Mouse (Mus musculus): ENCODE measurements around the gene Nav3. TPM values are rescaled to one million over a fixed set of nuclear protein-coding genes. Genes with fewer than 3 reads are reported as not detected.

The Nav3 gene
- polyA plus RNA-seq, 1 experiment from 2014 or later: 3.3 TPM

DNA sequence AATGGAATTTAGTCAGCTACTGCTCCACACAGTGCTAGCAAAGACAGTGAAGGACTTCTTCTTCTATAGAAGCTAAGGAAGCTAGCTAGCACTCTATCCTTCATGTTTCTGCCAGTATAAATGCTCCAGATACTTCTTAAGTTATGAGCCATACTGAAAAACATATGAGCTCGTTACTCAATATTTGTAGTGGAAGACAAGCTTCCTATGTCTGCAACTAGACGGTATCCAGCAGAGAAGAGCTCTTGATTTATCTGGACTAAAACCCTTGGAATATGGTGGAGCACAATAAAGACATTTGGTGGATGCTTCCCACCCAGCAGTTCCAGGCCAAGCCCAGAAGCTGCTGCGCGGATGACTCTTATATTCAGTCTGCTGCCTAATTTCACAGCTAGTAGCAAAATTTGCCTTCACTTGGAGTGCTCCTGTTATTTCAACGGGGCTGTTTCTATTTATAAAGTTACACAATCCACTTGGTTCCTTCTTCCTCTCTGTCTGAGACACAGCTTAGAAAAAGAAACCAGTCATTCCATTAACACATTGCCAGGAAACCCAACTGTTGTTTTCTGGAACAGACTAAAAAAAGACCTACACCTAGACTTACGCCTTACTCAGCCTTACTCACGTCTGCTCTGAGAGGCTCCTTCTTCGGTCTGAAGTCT lies 470.0 kb downstream of the Nav3 start:
- Histone ChIP-seq H3K36me3 (ENCODE audit: control insufficient read depth, insufficient read depth, low read length) (no peaks in the 10 kb centered on the region), H3K9ac (replicated peaks; ENCODE audit: low read depth, low read length) (no peak overlapping the region), H3K4me3 (ENCODE audit: low read depth, low read length) (no peak overlapping the region), H3K27me3 (ENCODE audit: control insufficient read depth, insufficient read depth, low read length) (no peaks in the 10 kb centered on the region), H3K9me3 (ENCODE audit: control insufficient read depth, low read depth, low read length) (no peaks in the 10 kb centered on the region), H3K4me2 (replicated peaks; ENCODE audit: low read depth, low read length) (no peak overlapping the region), H3K4me1 (ENCODE audit: control insufficient read depth, insufficient read depth, low read length) (no peaks in the 10 kb centered on the region), H3K27ac (ENCODE audit: low read length) (no peak overlapping the region)
- WGBS: 81% methylated on average over 8 of the region's 8 CpGs
- ATAC-seq (ENCODE audit: insufficient number of reproducible peaks, insufficient read depth, low FRiP score, low read depth): no peak

- Histone ChIP-seq H3K9ac (replicated peaks; ENCODE audit: low read depth, low read length) (no peak overlapping the region), H3K9me3 (ENCODE audit: control insufficient read depth, low read depth, low read length) (no peaks in the 10 kb centered on the region), H3K4me2 (replicated peaks; ENCODE audit: low read depth, low read length) (no peak overlapping the region), H3K4me3 (ENCODE audit: low read depth, low read length) (no peak overlapping the region), H3K4me1 (ENCODE audit: control insufficient read depth, insufficient read depth, low read length) (no peaks in the 10 kb centered on the region), H3K36me3 (ENCODE audit: control insufficient read depth, insufficient read depth, low read length) (no peaks in the 10 kb centered on the region), H3K27ac (ENCODE audit: low read length) (no peak overlapping the region), H3K27me3 (ENCODE audit: control insufficient read depth, insufficient read depth, low read length) (no peaks in the 10 kb centered on the region)
- ATAC-seq (ENCODE audit: insufficient number of reproducible peaks, insufficient read depth, low FRiP score, low read depth): no peak
- WGBS: 90% methylated on average over 8 of the region's 8 CpGs
Measured at GRCm38 (mm10) chr10:109976351-109976750, 479.7 kb downstream of the Nav3 start.

- Histone ChIP-seq H3K4me3 (ENCODE audit: low read depth, low read length) (no peak overlapping the region), H3K4me1 (ENCODE audit: control insufficient read depth, insufficient read depth, low read length) (no peaks in the 10 kb centered on the region), H3K27me3 (ENCODE audit: control insufficient read depth, insufficient read depth, low read length) (no peaks in the 10 kb centered on the region), H3K9me3 (ENCODE audit: control insufficient read depth, low read depth, low read length) (no peaks in the 10 kb centered on the region), H3K36me3 (ENCODE audit: control insufficient read depth, insufficient read depth, low read length) (no peaks in the 10 kb centered on the region), H3K4me2 (replicated peaks; ENCODE audit: low read depth, low read length) (no peak overlapping the region), H3K27ac (ENCODE audit: low read length) (no peak overlapping the region), H3K9ac (replicated peaks; ENCODE audit: low read depth, low read length) (no peak overlapping the region)
- no peak for ATAC-seq (ENCODE audit: insufficient number of reproducible peaks, insufficient read depth, low FRiP score, low read depth)
- 73% methylated on average over 4 of the region's 4 CpGs for WGBS
Measured at GRCm38 (mm10) chr10:109974177-109974576, 481.8 kb downstream of the Nav3 start.

DNA sequence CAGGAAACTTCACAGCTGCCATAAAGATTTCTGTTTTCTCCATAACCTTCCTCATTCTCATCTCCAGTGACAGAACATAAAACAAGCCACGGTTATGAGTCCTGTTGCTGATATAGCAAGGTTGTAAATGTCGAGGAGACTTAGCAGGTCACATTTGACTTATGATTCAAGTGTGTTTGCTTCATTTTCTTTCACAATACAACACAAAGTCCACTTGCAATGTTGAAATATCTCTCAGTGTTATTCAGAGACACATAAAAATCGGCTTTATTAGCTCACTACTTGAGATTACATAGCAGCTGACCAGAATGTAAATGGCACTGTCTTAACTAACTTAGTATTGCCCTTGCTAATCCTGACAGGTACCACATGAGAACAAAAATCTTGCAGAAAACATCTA lies 482.5 kb downstream of the Nav3 start:
- Histone ChIP-seq H3K4me3 (ENCODE audit: low read depth, low read length) (no peak overlapping the region), H3K9ac (replicated peaks; ENCODE audit: low read depth, low read length) (no peak overlapping the region), H3K9me3 (ENCODE audit: control insufficient read depth, low read depth, low read length) (no peaks in the 10 kb centered on the region), H3K27ac (ENCODE audit: low read length) (no peak overlapping the region), H3K27me3 (ENCODE audit: control insufficient read depth, insufficient read depth, low read length) (no peaks in the 10 kb centered on the region), H3K4me1 (ENCODE audit: control insufficient read depth, insufficient read depth, low read length) (no peaks in the 10 kb centered on the region), H3K36me3 (ENCODE audit: control insufficient read depth, insufficient read depth, low read length) (no peaks in the 10 kb centered on the region), H3K4me2 (replicated peaks; ENCODE audit: low read depth, low read length) (no peak overlapping the region)
- ATAC-seq (ENCODE audit: insufficient number of reproducible peaks, insufficient read depth, low FRiP score, low read depth): no peak
- 48% methylated on average over 3 of the region's 3 CpGs for WGBS

DNA sequence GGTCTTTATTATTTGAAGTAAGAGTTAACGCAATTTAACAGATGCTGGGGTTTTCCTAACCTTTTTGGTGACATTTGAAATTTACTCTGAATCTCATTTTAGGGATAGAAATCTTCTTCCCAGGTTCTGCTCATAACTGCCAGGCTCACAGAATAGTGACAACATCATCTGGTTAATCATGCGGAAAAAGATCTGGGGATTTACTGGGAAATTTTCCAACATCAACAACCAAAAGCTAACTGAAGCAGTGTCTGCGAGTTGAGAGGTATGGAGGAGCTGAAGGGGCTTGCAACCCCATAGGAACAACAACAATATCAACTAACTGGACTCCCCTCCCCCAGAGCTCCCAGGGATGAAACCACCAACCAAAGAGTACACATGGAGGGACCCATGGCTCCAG lies 505.7 kb downstream of the Nav3 start:
- WGBS: 78% methylated on average over 3 of the region's 3 CpGs
- H3K27me3 ChIP-seq (ENCODE audit: control insufficient read depth, insufficient read depth, low read length): no peaks in the 10 kb centered on the region

DNA sequence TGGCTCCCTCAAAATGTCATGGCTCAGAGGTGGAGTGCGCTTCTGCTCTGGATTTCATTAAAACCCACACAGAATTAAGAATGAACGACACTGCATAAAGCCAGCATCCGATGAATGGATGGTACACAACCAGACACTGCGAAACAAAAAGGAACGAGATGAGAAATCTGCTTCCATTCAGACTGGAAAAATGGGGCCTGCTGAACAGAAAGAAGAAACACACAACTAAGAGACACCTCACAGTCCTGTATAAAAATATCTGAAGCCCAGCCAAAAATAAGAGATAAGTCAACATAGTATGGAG lies 526.7 kb downstream of the Nav3 start:
- Histone ChIP-seq H3K4me3 (ENCODE audit: low read depth, low read length) (no peak overlapping the region), H3K9ac (replicated peaks; ENCODE audit: low read depth, low read length) (no peak overlapping the region), H3K4me1 (ENCODE audit: control insufficient read depth, insufficient read depth, low read length) (no peaks in the 10 kb centered on the region), H3K27me3 (ENCODE audit: control insufficient read depth, insufficient read depth, low read length) (no peaks in the 10 kb centered on the region), H3K9me3 (ENCODE audit: control insufficient read depth, low read depth, low read length) (no peaks in the 10 kb centered on the region), H3K4me2 (replicated peaks; ENCODE audit: low read depth, low read length) (no peak overlapping the region), H3K27ac (ENCODE audit: low read length) (no peak overlapping the region), H3K36me3 (ENCODE audit: control insufficient read depth, insufficient read depth, low read length) (no peaks in the 10 kb centered on the region)
- 66% methylated on average over 5 of the region's 5 CpGs for WGBS
- ATAC-seq (ENCODE audit: insufficient number of reproducible peaks, insufficient read depth, low FRiP score, low read depth): no peak

More for the DNA sequence above, 505.7 kb downstream of the Nav3 start:
- H3K4me3 ChIP-seq (ENCODE audit: low read depth, low read length): no peak overlapping the region
- no peaks in the 10 kb centered on the region for H3K9me3 ChIP-seq (ENCODE audit: control insufficient read depth, low read depth, low read length)
- no peak overlapping the region for H3K9ac ChIP-seq (replicated peaks; ENCODE audit: low read depth, low read length)
- H3K27ac ChIP-seq (ENCODE audit: low read length): no peak overlapping the region
- ATAC-seq (ENCODE audit: insufficient number of reproducible peaks, insufficient read depth, low FRiP score, low read depth): no peak
- no peaks in the 10 kb centered on the region for H3K4me1 ChIP-seq (ENCODE audit: control insufficient read depth, insufficient read depth, low read length)
- H3K36me3 ChIP-seq (ENCODE audit: control insufficient read depth, insufficient read depth, low read length): no peaks in the 10 kb centered on the region
- H3K4me2 ChIP-seq (replicated peaks; ENCODE audit: low read depth, low read length): no peak overlapping the region

GRCm38 (mm10) chr10:109928547-109929318 lies 527.3 kb downstream of the Nav3 start:
- Histone ChIP-seq H3K4me1 (ENCODE audit: control insufficient read depth, insufficient read depth, low read length) (no peaks in the 10 kb centered on the region), H3K27ac (ENCODE audit: low read length) (no peak overlapping the region), H3K9ac (replicated peaks; ENCODE audit: low read depth, low read length) (no peak overlapping the region), H3K36me3 (ENCODE audit: control insufficient read depth, insufficient read depth, low read length) (no peaks in the 10 kb centered on the region), H3K9me3 (ENCODE audit: control insufficient read depth, low read depth, low read length) (no peaks in the 10 kb centered on the region), H3K4me3 (ENCODE audit: low read depth, low read length) (no peak overlapping the region), H3K27me3 (ENCODE audit: control insufficient read depth, insufficient read depth, low read length) (no peaks in the 10 kb centered on the region), H3K4me2 (replicated peaks; ENCODE audit: low read depth, low read length) (no peak overlapping the region)
- no peak for ATAC-seq (ENCODE audit: insufficient number of reproducible peaks, insufficient read depth, low FRiP score, low read depth)
- 62% methylated on average over 8 of the region's 8 CpGs for WGBS

GRCm38 (mm10) chr10:109926149-109926548 lies 529.9 kb downstream of the Nav3 start:
- Histone ChIP-seq H3K9ac (replicated peaks; ENCODE audit: low read depth, low read length) (no peak overlapping the region), H3K27me3 (ENCODE audit: control insufficient read depth, insufficient read depth, low read length) (no peaks in the 10 kb centered on the region), H3K27ac (ENCODE audit: low read length) (no peak overlapping the region), H3K9me3 (ENCODE audit: control insufficient read depth, low read depth, low read length) (no peaks in the 10 kb centered on the region), H3K36me3 (ENCODE audit: control insufficient read depth, insufficient read depth, low read length) (no peaks in the 10 kb centered on the region), H3K4me2 (replicated peaks; ENCODE audit: low read depth, low read length) (no peak overlapping the region), H3K4me1 (ENCODE audit: control insufficient read depth, insufficient read depth, low read length) (0 out of 2 replicates have a peak, but pooled peaks cover 2% of the 10 kb centered on the region), H3K4me3 (ENCODE audit: low read depth, low read length) (no peak overlapping the region)
- 84% methylated on average over 3 of the region's 3 CpGs for WGBS
- ATAC-seq (ENCODE audit: insufficient number of reproducible peaks, insufficient read depth, low FRiP score, low read depth): no peak
